Mouse (Mus musculus): Measurements from ENCODE around the gene Slc2a1. TPM values are rescaled to one million over a fixed set of nuclear protein-coding genes. Genes with fewer than 3 reads are reported as not detected.

The Slc2a1 gene
- polyA plus RNA-seq, 1 experiment: 47.7 TPM

- no peaks in the 10 kb centered on the region for H3K27me3 ChIP-seq (ENCODE audit: control insufficient read depth, insufficient read depth, low read length)
- H3K27ac ChIP-seq (ENCODE audit: insufficient read depth, low read length): 0 out of 2 replicates have a peak overlapping the region, but pooled peaks have one; percentile 41
- TF ChIP-seq CTCF (IDR thresholded peaks at IDR 0.05; ENCODE audit: extremely low read depth, insufficient read depth, insufficient read length, insufficient replicate concordance) (no peak), POLR2A (IDR thresholded peaks at IDR 0.05; ENCODE audit: low read depth, low read length) (no peak)
- peaks cover 16% of the 10 kb centered on the region; the same call in 1 of the 2 replicates for H3K4me1 ChIP-seq (ENCODE audit: control insufficient read depth, insufficient read depth, insufficient read length)
- peaks cover 2% of the 10 kb centered on the region for H3K36me3 ChIP-seq (ENCODE audit: control insufficient read depth, insufficient read depth, low read length)
- no peak for DNase-seq (ENCODE audit: low read depth in 1 of 2, low spot score in 2 of 2)
- WGBS: 89% methylated on average over 2 of the region's 2 CpGs
- H3K4me3 ChIP-seq (ENCODE audit: extremely low read depth, insufficient read depth, insufficient read length): no peak overlapping the region
Measured at GRCm38 (mm10) chr4:119107867-119108266, 644 bp upstream of the Slc2a1 start.

GRCm38 (mm10) chr4:119109640-119110039, 1.1 kb downstream of the Slc2a1 start:
- TF ChIP-seq POLR2A (IDR thresholded peaks at IDR 0.05; ENCODE audit: low read depth, low read length): no peak
- TF ChIP-seq CTCF (IDR thresholded peaks at IDR 0.05; ENCODE audit: extremely low read depth, insufficient read depth, insufficient read length, insufficient replicate concordance): no peak
- H3K36me3 ChIP-seq (ENCODE audit: control insufficient read depth, insufficient read depth, low read length): peaks cover 2% of the 10 kb centered on the region
- H3K27me3 ChIP-seq (ENCODE audit: control insufficient read depth, insufficient read depth, low read length): no peaks in the 10 kb centered on the region
- peaks cover 16% of the 10 kb centered on the region; the same call in 1 of the 2 replicates for H3K4me1 ChIP-seq (ENCODE audit: control insufficient read depth, insufficient read depth, insufficient read length)
- peak overlapping the region; percentile 91; the same call in 1 of the 2 replicates for H3K27ac ChIP-seq (ENCODE audit: insufficient read depth, low read length)
- H3K4me3 ChIP-seq (ENCODE audit: extremely low read depth, insufficient read depth, insufficient read length): peak overlapping the region; percentile 76
- DNase-seq (ENCODE audit: low read depth in 1 of 2, low spot score in 2 of 2): no peak
- 26% methylated on average over 11 of the region's 11 CpGs for WGBS

GRCm38 (mm10) chr4:119110512-119110911, 2.0 kb downstream of the Slc2a1 start:
- H3K36me3 ChIP-seq (ENCODE audit: control insufficient read depth, insufficient read depth, low read length): peaks cover 2% of the 10 kb centered on the region

GRCm38 (mm10) chr4:119111410-119111809, 2.9 kb downstream of the Slc2a1 start:
- TF ChIP-seq CTCF (IDR thresholded peaks at IDR 0.05; ENCODE audit: extremely low read depth, insufficient read depth, insufficient read length, insufficient replicate concordance) (no peak), POLR2A (IDR thresholded peaks at IDR 0.05; ENCODE audit: low read depth, low read length) (no peak)
- no peak for DNase-seq (ENCODE audit: low read depth in 1 of 2, low spot score in 2 of 2)
- H3K36me3 ChIP-seq (ENCODE audit: control insufficient read depth, insufficient read depth, low read length): peaks cover 2% of the 10 kb centered on the region
- 93% methylated on average over 5 of the region's 5 CpGs for WGBS
- peaks cover 7% of the 10 kb centered on the region; the same call in 1 of the 2 replicates for H3K4me1 ChIP-seq (ENCODE audit: control insufficient read depth, insufficient read depth, insufficient read length)
- H3K27ac ChIP-seq (ENCODE audit: insufficient read depth, low read length): no peak overlapping the region
- no peak overlapping the region for H3K4me3 ChIP-seq (ENCODE audit: extremely low read depth, insufficient read depth, insufficient read length)
- H3K27me3 ChIP-seq (ENCODE audit: control insufficient read depth, insufficient read depth, low read length): no peaks in the 10 kb centered on the region

More at GRCm38 (mm10) chr4:119110512-119110911, 2.0 kb downstream of the Slc2a1 start:
- TF ChIP-seq POLR2A (IDR thresholded peaks at IDR 0.05; ENCODE audit: low read depth, low read length) (no peak), CTCF (IDR thresholded peaks at IDR 0.05; ENCODE audit: extremely low read depth, insufficient read depth, insufficient read length, insufficient replicate concordance) (no peak)
- Histone ChIP-seq H3K4me3 (ENCODE audit: extremely low read depth, insufficient read depth, insufficient read length) (no peak overlapping the region), H3K27me3 (ENCODE audit: control insufficient read depth, insufficient read depth, low read length) (no peaks in the 10 kb centered on the region), H3K27ac (ENCODE audit: insufficient read depth, low read length) (no peak overlapping the region), H3K4me1 (ENCODE audit: control insufficient read depth, insufficient read depth, insufficient read length) (peaks cover 11% of the 10 kb centered on the region; the same call in 1 of the 2 replicates)
- WGBS: 89% methylated on average over 5 of the region's 5 CpGs
- DNase-seq (ENCODE audit: low read depth in 1 of 2, low spot score in 2 of 2): no peak

- Histone ChIP-seq H3K4me1 (ENCODE audit: control insufficient read depth, insufficient read depth, insufficient read length) (peaks cover 7% of the 10 kb centered on the region; the same call in 1 of the 2 replicates), H3K4me3 (ENCODE audit: extremely low read depth, insufficient read depth, insufficient read length) (no peak overlapping the region), H3K27me3 (ENCODE audit: control insufficient read depth, insufficient read depth, low read length) (no peaks in the 10 kb centered on the region), H3K27ac (ENCODE audit: insufficient read depth, low read length) (no peak overlapping the region), H3K36me3 (ENCODE audit: control insufficient read depth, insufficient read depth, low read length) (peaks cover 2% of the 10 kb centered on the region)
- no peak for DNase-seq (ENCODE audit: low read depth in 1 of 2, low spot score in 2 of 2)
- no peak for TF ChIP-seq CTCF (IDR thresholded peaks at IDR 0.05; ENCODE audit: extremely low read depth, insufficient read depth, insufficient read length, insufficient replicate concordance)
- no peak for TF ChIP-seq POLR2A (IDR thresholded peaks at IDR 0.05; ENCODE audit: low read depth, low read length)
- 75% methylated on average over 2 of the region's 2 CpGs for WGBS
Measured at GRCm38 (mm10) chr4:119112256-119112885, 3.9 kb downstream of the Slc2a1 start.

GRCm38 (mm10) chr4:119115611-119116070, 7.1 kb downstream of the Slc2a1 start:
- H3K4me1 ChIP-seq (ENCODE audit: control insufficient read depth, insufficient read depth, insufficient read length): peaks cover 7% of the 10 kb centered on the region; the same call in 1 of the 2 replicates
- H3K36me3 ChIP-seq (ENCODE audit: control insufficient read depth, insufficient read depth, low read length): peaks cover 2% of the 10 kb centered on the region
- H3K4me3 ChIP-seq (ENCODE audit: extremely low read depth, insufficient read depth, insufficient read length): no peak overlapping the region
- no peak for DNase-seq (ENCODE audit: low read depth in 1 of 2, low spot score in 2 of 2)
- H3K27me3 ChIP-seq (ENCODE audit: control insufficient read depth, insufficient read depth, low read length): no peaks in the 10 kb centered on the region
- H3K27ac ChIP-seq (ENCODE audit: insufficient read depth, low read length): no peak overlapping the region
- 54% methylated on average over 6 of the region's 6 CpGs for WGBS
- TF ChIP-seq POLR2A (IDR thresholded peaks at IDR 0.05; ENCODE audit: low read depth, low read length): no peak
- TF ChIP-seq CTCF (IDR thresholded peaks at IDR 0.05; ENCODE audit: extremely low read depth, insufficient read depth, insufficient read length, insufficient replicate concordance): no peak

- peaks cover 7% of the 10 kb centered on the region; the same call in 1 of the 2 replicates for H3K4me1 ChIP-seq (ENCODE audit: control insufficient read depth, insufficient read depth, insufficient read length)
- DNase-seq (ENCODE audit: low read depth in 1 of 2, low spot score in 2 of 2): no peak
- TF ChIP-seq CTCF (IDR thresholded peaks at IDR 0.05; ENCODE audit: extremely low read depth, insufficient read depth, insufficient read length, insufficient replicate concordance) (no peak), POLR2A (IDR thresholded peaks at IDR 0.05; ENCODE audit: low read depth, low read length) (no peak)
- peaks cover 8% of the 10 kb centered on the region for H3K36me3 ChIP-seq (ENCODE audit: control insufficient read depth, insufficient read depth, low read length)
- WGBS: 75% methylated on average over 1 of the region's 1 CpGs
- no peak overlapping the region for H3K27ac ChIP-seq (ENCODE audit: insufficient read depth, low read length)
- no peak overlapping the region for H3K4me3 ChIP-seq (ENCODE audit: extremely low read depth, insufficient read depth, insufficient read length)
- H3K27me3 ChIP-seq (ENCODE audit: control insufficient read depth, insufficient read depth, low read length): no peaks in the 10 kb centered on the region
Measured at GRCm38 (mm10) chr4:119116336-119116735, 7.8 kb downstream of the Slc2a1 start.

Data from spleen, adult 2 months (tissue).